Mouse (Mus musculus) heart, adult 2 months (tissue): ENCODE results near the gene Kcnk12. TPM values are rescaled to one million over a fixed set of nuclear protein-coding genes. Genes with fewer than 3 reads are reported as not detected.

Experiments used
- DNase-seq, 2 experiments: peaks; one replicate each; pipeline ENCODE4 v3.0.0; 2021
- H3K27ac ChIP-seq: fragments of 200-600 bp; 2 replicates; pipeline ENCODE4 v1.8.1; 2022
- H3K27me3 ChIP-seq: fragments of 200-500 bp; 2 replicates; pipeline ENCODE4 v1.6.1; 2012; ENCODE audit warnings: mild to moderate bottlenecking, low read length, inconsistent platforms, mixed read lengths; ENCODE audit not compliant: control insufficient read depth, insufficient read depth
- H3K36me3 ChIP-seq: fragments of 200-500 bp; 2 replicates; pipeline ENCODE4 v1.6.1; 2012; ENCODE audit warnings: low read length, inconsistent platforms; ENCODE audit not compliant: control insufficient read depth, insufficient read depth
- H3K4me1 ChIP-seq: fragments of 200-500 bp; 2 replicates; pipeline ENCODE4 v1.6.1; 2011; ENCODE audit warnings: low read length; ENCODE audit not compliant: control insufficient read depth, insufficient read depth
- H3K4me3 ChIP-seq: fragments of 200-600 bp; 2 replicates; pipeline ENCODE4 v1.8.1; 2022
- H3K79me2 ChIP-seq: fragments of 200-500 bp; replicated peaks from 2 replicates; pipeline ENCODE4 v1.6.1; 2012; ENCODE audit warnings: mild to moderate bottlenecking, inconsistent platforms, low read length, moderate library complexity, mixed read lengths; ENCODE audit not compliant: control insufficient read depth, insufficient read depth
- H3K9ac ChIP-seq: fragments of 200-500 bp; 2 replicates; pipeline ENCODE4 v1.6.1; 2012; ENCODE audit warnings: low read depth, mild to moderate bottlenecking, control low read depth, inconsistent platforms, low read length, mixed read lengths
- CTCF ChIP-seq: fragments of 200-600 bp; IDR thresholded peaks from 2 replicates; pipeline ENCODE4 v1.8.1; 2022; ENCODE audit warnings: antibody characterized with exemption, mild to moderate bottlenecking, moderate library complexity
- EP300 ChIP-seq: fragments of 200-500 bp; IDR thresholded peaks from 2 replicates; pipeline ENCODE4 v1.6.1; 2011; ENCODE audit warnings: low read depth, low read length, control low read depth; ENCODE audit not compliant: insufficient read depth
- POLR2A ChIP-seq: fragments of 200-500 bp; IDR thresholded peaks from 2 replicates; pipeline ENCODE4 v1.6.1; 2011; ENCODE audit warnings: mild to moderate bottlenecking, low read depth, low read length, control low read depth; ENCODE audit not compliant: insufficient read depth
- WGBS: fragments of 180-500 bp; shearing (Covaris S2); methylation state at CpG from one replicate; pipeline ENCODE4 v1.1.7; 2018; 5-methylcytosine and 5-hydroxymethylcytosine counted together
- intact Hi-C: fragments of 180-260 bp; cut with DNase I; formaldehyde crosslinking; loops from one replicate; pipeline ENCODE4 v1.15.1; 2025
- polyA plus RNA-seq: library from polyadenylated mRNA; depleted of rRNA; stranded (reverse); fragments of >200 nt; gene quantifications from 2 replicates; pipeline ENCODE4 v1.2.3, GENCODE M21; 2012
- total RNA-seq, 2 experiments: library from RNA; stranded (reverse); gene quantifications; 2 replicates each; pipeline ENCODE4 v1.2.3; 2021

Gene Kcnk12
- total and polyA plus RNA-seq, 3 experiments = 0.18 TPM; not detected in 2

- no peaks in the 10 kb centered on the region for H3K79me2 ChIP-seq
- H3K27ac ChIP-seq = no peak overlapping the region
- H3K9ac ChIP-seq = no peak overlapping the region
- H3K27me3 ChIP-seq = no peaks in the 10 kb centered on the region
- H3K4me3 ChIP-seq = no peak overlapping the region
- H3K36me3 ChIP-seq = no peaks in the 10 kb centered on the region
- DNase-seq = no peak
- WGBS = 76% methylated on average over 3 of the region's 3 CpGs
- TF ChIP-seq EP300 (no peak), CTCF (no peak), POLR2A (no peak)
- intact Hi-C loops = no loop called here
- H3K4me1 ChIP-seq = no peaks in the 10 kb centered on the region
Observed at GRCm38 (mm10) chr17:87737144-87737543, 60.6 kb downstream of the Kcnk12 start.

GRCm38 (mm10) chr17:87734471-87734870 is 63.3 kb downstream of the Kcnk12 start:
- no peak for DNase-seq
- TF ChIP-seq CTCF (no peak), EP300 (no peak), POLR2A (no peak)
- 81% methylated on average over 8 of the region's 8 CpGs for WGBS
- no peaks in the 10 kb centered on the region for H3K36me3 ChIP-seq
- H3K9ac ChIP-seq = no peak overlapping the region
- intact Hi-C loops = no loop called here
- no peak overlapping the region for H3K4me3 ChIP-seq
- no peaks in the 10 kb centered on the region for H3K4me1 ChIP-seq
- H3K79me2 ChIP-seq = no peaks in the 10 kb centered on the region
- no peak overlapping the region for H3K27ac ChIP-seq
- H3K27me3 ChIP-seq = no peaks in the 10 kb centered on the region

- no peak for DNase-seq
- no peak overlapping the region for H3K4me3 ChIP-seq
- no peaks in the 10 kb centered on the region for H3K4me1 ChIP-seq
- intact Hi-C loops = no loop called here
- no peak overlapping the region for H3K27ac ChIP-seq
- H3K36me3 ChIP-seq = no peaks in the 10 kb centered on the region
- H3K27me3 ChIP-seq = no peaks in the 10 kb centered on the region
- WGBS = 71% methylated on average over 4 of the region's 4 CpGs
- H3K9ac ChIP-seq = no peak overlapping the region
- H3K79me2 ChIP-seq = no peaks in the 10 kb centered on the region
- TF ChIP-seq POLR2A (no peak), CTCF (no peak), EP300 (no peak)
Observed at GRCm38 (mm10) chr17:87731962-87732361, 65.8 kb downstream of the Kcnk12 start.

- Histone ChIP-seq H3K27ac (no peak overlapping the region), H3K4me1 (no peaks in the 10 kb centered on the region), H3K4me3 (no peak overlapping the region), H3K9ac (no peak overlapping the region), H3K79me2 (no peaks in the 10 kb centered on the region), H3K36me3 (no peaks in the 10 kb centered on the region), H3K27me3 (no peaks in the 10 kb centered on the region)
- no peak for DNase-seq
- TF ChIP-seq EP300 = no peak
- no peak for TF ChIP-seq POLR2A
- TF ChIP-seq CTCF = no peak
- intact Hi-C loops = no loop called here
- WGBS = 89% methylated on average over 12 of the region's 12 CpGs
Observed at GRCm38 (mm10) chr17:87726489-87727356, 71.1 kb downstream of the Kcnk12 start.

GRCm38 (mm10) chr17:87724727-87725126 is 73.1 kb downstream of the Kcnk12 start:
- no peaks in the 10 kb centered on the region for H3K4me1 ChIP-seq
- no peaks in the 10 kb centered on the region for H3K79me2 ChIP-seq
- no peak overlapping the region for H3K9ac ChIP-seq
- H3K36me3 ChIP-seq = no peaks in the 10 kb centered on the region
- intact Hi-C loops = no loop called here
- no peak overlapping the region for H3K27ac ChIP-seq
- H3K27me3 ChIP-seq = no peaks in the 10 kb centered on the region
- WGBS = 96% methylated on average over 7 of the region's 7 CpGs
- TF ChIP-seq CTCF (no peak), EP300 (no peak), POLR2A (no peak)
- DNase-seq = no peak
- no peak overlapping the region for H3K4me3 ChIP-seq

- Histone ChIP-seq H3K27me3 (no peaks in the 10 kb centered on the region), H3K4me3 (no peak overlapping the region), H3K4me1 (peaks cover 2% of the 10 kb centered on the region; the same call in 1 of the 2 replicates), H3K27ac (no peak overlapping the region), H3K79me2 (no peaks in the 10 kb centered on the region), H3K9ac (no peak overlapping the region), H3K36me3 (no peaks in the 10 kb centered on the region)
- DNase-seq = no peak
- intact Hi-C loops = no loop called here
- WGBS = 78% methylated on average over 8 of the region's 8 CpGs
- TF ChIP-seq EP300 (no peak), POLR2A (no peak), CTCF (no peak)
Observed at GRCm38 (mm10) chr17:87700101-87700500, 97.7 kb downstream of the Kcnk12 start.
